Mouse (Mus musculus) urinary bladder, postnatal 4 days (tissue): ENCODE data around the gene Hspa14.
A peak's percentile ranks its signal among the peaks of the same experiment; 100 is the strongest.

Experiments used
- DNase-seq, 2 experiments: peaks; one replicate each; pipeline ENCODE4 v3.0.0; 2021 to 2022; ENCODE audit warnings: low spot score in 2 of 2

The Hspa14 gene

GRCm38 (mm10) chr2:3512552-3513454, at the start of gene Hspa14, which contains the start of the genes Gm45902 and Cdnf:
Gene Hspa14 (minus strand): TSS chr2:3512814.
Gene Gm45902 (minus strand): TSS chr2:3512790.
Gene Cdnf (plus strand): TSS chr2:3513030.
- peak; percentile 93 for DNase-seq

GRCm38 (mm10) chr2:3546588-3546987, 34.0 kb upstream of the Hspa14 start:
- DNase-seq: peak; percentile 21 to 64

GRCm38 (mm10) chr2:3546055-3546454, 33.4 kb upstream of the Hspa14 start:
- DNase-seq: no peak

- DNase-seq: no peak
Measured at GRCm38 (mm10) chr2:3541307-3542079, 28.9 kb upstream of the Hspa14 start.

- no peak for DNase-seq
Measured at GRCm38 (mm10) chr2:3526288-3526687, 13.7 kb upstream of the Hspa14 start.

- no peak for DNase-seq
Measured at GRCm38 (mm10) chr2:3522558-3522957, 9.9 kb upstream of the Hspa14 start.

- DNase-seq: no peak
Measured at GRCm38 (mm10) chr2:3512076-3512475, 538 bp downstream of the Hspa14 start.

- no peak for DNase-seq
Measured at GRCm38 (mm10) chr2:3500886-3501285, 11.7 kb downstream of the Hspa14 start.

- no peak for DNase-seq
Measured at GRCm38 (mm10) chr2:3499543-3499942, 13.1 kb downstream of the Hspa14 start.

GRCm38 (mm10) chr2:3493833-3494409, 18.7 kb downstream of the Hspa14 start:
- peak in 1 of 2 experiments; percentile 46 for DNase-seq

- DNase-seq: no peak
Measured at GRCm38 (mm10) chr2:3489816-3490215, 22.8 kb downstream of the Hspa14 start.

GRCm38 (mm10) chr2:3480239-3480638, 32.4 kb downstream of the Hspa14 start:
- no peak for DNase-seq

- no peak for DNase-seq
Measured at GRCm38 (mm10) chr2:3475746-3476251, 36.8 kb downstream of the Hspa14 start.

GRCm38 (mm10) chr2:3474861-3475283, 37.7 kb downstream of the Hspa14 start, which contains the start of gene Suv39h2:
Gene Suv39h2 (minus strand): TSS chr2:3475031.
- DNase-seq: peak; percentile 95 to 97

GRCm38 (mm10) chr2:3474361-3474805, 38.2 kb downstream of the Hspa14 start:
- peak in 1 of 2 experiments; percentile 48 for DNase-seq

- DNase-seq: no peak
Measured at GRCm38 (mm10) chr2:3473891-3474290, 38.7 kb downstream of the Hspa14 start.

- DNase-seq: no peak
Measured at GRCm38 (mm10) chr2:3456590-3456989, 56.0 kb downstream of the Hspa14 start.

GRCm38 (mm10) chr2:3453096-3453495, 59.5 kb downstream of the Hspa14 start:
- no peak for DNase-seq

GRCm38 (mm10) chr2:3449431-3449830, 63.2 kb downstream of the Hspa14 start:
- no peak for DNase-seq

GRCm38 (mm10) chr2:3445984-3446383, 66.6 kb downstream of the Hspa14 start:
- no peak for DNase-seq

- DNase-seq: no peak
Measured at GRCm38 (mm10) chr2:3444206-3444605, 68.4 kb downstream of the Hspa14 start.
